Mouse (Mus musculus) myocyte (in vitro differentiated cells): Measurements from ENCODE around the gene Pknox2. TPM values are rescaled to one million over a fixed set of nuclear protein-coding genes. Genes with fewer than 3 reads are reported as not detected.

Source experiments
- H3K27me3 ChIP-seq: one replicate; pipeline ENCODE4 v1.6.1; 2011; ENCODE audit not compliant: control insufficient read depth, insufficient read depth, insufficient read length
- H3K36me3 ChIP-seq: one replicate; pipeline ENCODE4 v1.6.1; 2011; ENCODE audit not compliant: control insufficient read depth, insufficient read depth
- H3K4me2 ChIP-seq: one replicate; pipeline ENCODE4 v1.6.1; 2011; ENCODE audit warnings: low read depth, control low read depth
- H3K4me3 ChIP-seq: one replicate; pipeline ENCODE4 v1.5.1; 2011; ENCODE audit warnings: mild to moderate bottlenecking, control low read depth, moderate library complexity
- H3K79me2 ChIP-seq: one replicate; pipeline ENCODE4 v1.6.1; 2011; ENCODE audit not compliant: control insufficient read depth, insufficient read depth
- H3ac ChIP-seq: one replicate; pipeline ENCODE4 v1.6.1; 2011; ENCODE audit not compliant: control insufficient read depth, insufficient read length
- CEBPB ChIP-seq: IDR thresholded peaks from 2 replicates; pipeline ENCODE4 v1.6.1; 2011; ENCODE audit warnings: mild to moderate bottlenecking, moderate library complexity; ENCODE audit not compliant: poor library complexity, insufficient read depth, severe bottlenecking
- E2F4 ChIP-seq: IDR thresholded peaks from one replicate; pipeline ENCODE4 v1.6.1; 2011; ENCODE audit warnings: mild to moderate bottlenecking, control low read depth, moderate library complexity; ENCODE audit not compliant: insufficient read depth
- MAX ChIP-seq: IDR thresholded peaks from one replicate; pipeline ENCODE4 v1.6.1; 2011; ENCODE audit warnings: low read depth, mild to moderate bottlenecking, control low read depth
- MYOD1 ChIP-seq, 3 experiments: IDR thresholded peaks; one replicate each; pipeline ENCODE4 v1.6.1; 2011; ENCODE audit warnings: control low read depth in 2 of 3, low read depth in 2 of 3, mild to moderate bottlenecking in 2 of 3, moderate library complexity in 1 of 3; ENCODE audit not compliant: insufficient read length in 2 of 3, control insufficient read depth in 1 of 3
- MYOG ChIP-seq, 3 experiments: IDR thresholded peaks; one replicate each; pipeline ENCODE4 v1.6.1; 2011; ENCODE audit warnings: control low read depth in 2 of 3, low read depth in 2 of 3, mild to moderate bottlenecking in 2 of 3; ENCODE audit not compliant: insufficient read length in 2 of 3, control insufficient read depth in 1 of 3, insufficient read depth in 1 of 3
- POLR2A ChIP-seq: IDR thresholded peaks from one replicate; pipeline ENCODE4 v1.6.1; 2011; ENCODE audit warnings: low read depth, mild to moderate bottlenecking, control low read depth, moderate library complexity; ENCODE audit not compliant: insufficient read length
- POLR2AphosphoS2 ChIP-seq: IDR thresholded peaks from one replicate; pipeline ENCODE4 v1.6.1; 2011; ENCODE audit warnings: low read depth, control low read depth; ENCODE audit not compliant: insufficient read length
- REST ChIP-seq: IDR thresholded peaks from one replicate; pipeline ENCODE4 v1.6.1; 2011; ENCODE audit warnings: mild to moderate bottlenecking, control low read depth, moderate library complexity; ENCODE audit not compliant: insufficient read depth, insufficient read length
- SRF ChIP-seq: IDR thresholded peaks from one replicate; pipeline ENCODE4 v1.6.1; 2011; ENCODE audit warnings: low read depth; ENCODE audit not compliant: control insufficient read depth, insufficient read length
- TCF12 ChIP-seq: IDR thresholded peaks from one replicate; pipeline ENCODE4 v1.6.1; 2011; ENCODE audit warnings: mild to moderate bottlenecking, control low read depth; ENCODE audit not compliant: poor library complexity, insufficient read depth, severe bottlenecking
- TCF3 ChIP-seq: IDR thresholded peaks from one replicate; pipeline ENCODE4 v1.6.1; 2011; ENCODE audit warnings: low read depth, control low read depth; ENCODE audit not compliant: insufficient read length
- USF1 ChIP-seq: IDR thresholded peaks from one replicate; pipeline ENCODE4 v1.6.1; 2011; ENCODE audit warnings: low read depth, mild to moderate bottlenecking, control low read depth, moderate library complexity
- polyA plus RNA-seq: library from polyadenylated mRNA; unstranded; fragments of >200 nt; fragmentation: generic; extraction: Trizol; gene quantifications from one replicate; pipeline ENCODE4 v1.2.1, GENCODE M21; 2012; ENCODE audit warnings: missing spikeins

The Pknox2 gene
- polyA plus RNA-seq, 1 experiment, result 20.4 TPM

- H3K79me2 ChIP-seq, result no peaks in the 10 kb centered on the region
- no peak overlapping the region for H3K4me3 ChIP-seq
- TF ChIP-seq TCF3 (no peak), SRF (no peak), POLR2A (no peak), MAX (no peak), E2F4 (no peak), USF1 (no peak), REST (no peak), MYOD1 (IDR thresholded peaks at IDR 0.05; ENCODE audit: control insufficient read depth in 1 of 3, insufficient read length in 2 of 3, low read depth in 2 of 3) (no peak), TCF12 (no peak), POLR2AphosphoS2 (no peak), CEBPB (no peak)
- H3K36me3 ChIP-seq, result peaks cover 3% of the 10 kb centered on the region
- no peak overlapping the region for H3ac ChIP-seq
- no peak overlapping the region for H3K4me2 ChIP-seq
- H3K27me3 ChIP-seq, result no peaks in the 10 kb centered on the region
These were observed 214.0 kb downstream of the Pknox2 start for GRCm38 (mm10) chr9:36932950-36933812.

- Histone ChIP-seq H3K27me3 (no peaks in the 10 kb centered on the region), H3K4me3 (no peak overlapping the region), H3K4me2 (no peak overlapping the region), H3ac (no peak overlapping the region), H3K79me2 (no peaks in the 10 kb centered on the region), H3K36me3 (peaks cover 3% of the 10 kb centered on the region)
- no peak for TF ChIP-seq POLR2A
These were observed 215.6 kb downstream of the Pknox2 start for GRCm38 (mm10) chr9:36931657-36932056.

- TF ChIP-seq E2F4 (no peak), MYOD1 (IDR thresholded peaks at IDR 0.05; ENCODE audit: control insufficient read depth in 1 of 3, insufficient read length in 2 of 3, low read depth in 2 of 3) (peak; percentile 29 to 53 (median 50)), MAX (no peak), MYOG (IDR thresholded peaks at IDR 0.05; ENCODE audit: control insufficient read depth in 1 of 3, insufficient read depth in 1 of 3, insufficient read length in 2 of 3, low read depth in 2 of 3) (peak in 1 of 3 experiments; percentile 67)
- H3K4me2 ChIP-seq, result no peak overlapping the region
- no peaks in the 10 kb centered on the region for H3K79me2 ChIP-seq
- H3K27me3 ChIP-seq, result no peaks in the 10 kb centered on the region
- H3ac ChIP-seq, result no peak overlapping the region
- H3K36me3 ChIP-seq, result peaks cover 4% of the 10 kb centered on the region
- no peak overlapping the region for H3K4me3 ChIP-seq
These were observed 223.5 kb downstream of the Pknox2 start for GRCm38 (mm10) chr9:36923753-36924152.

GRCm38 (mm10) chr9:36921718-36922415 lies 225.3 kb downstream of the Pknox2 start:
- TF ChIP-seq MAX (no peak), MYOG (IDR thresholded peaks at IDR 0.05; ENCODE audit: control insufficient read depth in 1 of 3, insufficient read depth in 1 of 3, insufficient read length in 2 of 3, low read depth in 2 of 3) (no peak), E2F4 (no peak), CEBPB (no peak), TCF3 (no peak), USF1 (no peak), POLR2A (no peak), TCF12 (no peak), REST (no peak), POLR2AphosphoS2 (no peak)
- Histone ChIP-seq H3K4me3 (no peak overlapping the region), H3K27me3 (no peaks in the 10 kb centered on the region), H3ac (no peak overlapping the region), H3K79me2 (no peaks in the 10 kb centered on the region), H3K36me3 (peaks cover 4% of the 10 kb centered on the region), H3K4me2 (no peak overlapping the region)

GRCm38 (mm10) chr9:36919472-36919871 lies 227.7 kb downstream of the Pknox2 start:
- H3K36me3 ChIP-seq, result peaks cover 4% of the 10 kb centered on the region
- no peak overlapping the region for H3K4me3 ChIP-seq
- H3K4me2 ChIP-seq, result no peak overlapping the region
- no peaks in the 10 kb centered on the region for H3K79me2 ChIP-seq
- TF ChIP-seq SRF (no peak), MYOD1 (IDR thresholded peaks at IDR 0.05; ENCODE audit: control insufficient read depth in 1 of 3, insufficient read length in 2 of 3, low read depth in 2 of 3) (peak in 1 of 3 experiments; percentile 16), POLR2A (no peak), MYOG (IDR thresholded peaks at IDR 0.05; ENCODE audit: control insufficient read depth in 1 of 3, insufficient read depth in 1 of 3, insufficient read length in 2 of 3, low read depth in 2 of 3) (peak in 2 of 3 experiments; percentile 34 to 44)
- no peak overlapping the region for H3ac ChIP-seq
- H3K27me3 ChIP-seq, result no peaks in the 10 kb centered on the region
